Mouse (Mus musculus) intestine, embryonic 14.5 days (tissue): ENCODE measurements around the gene Kcnip3. TPM values are rescaled to one million over a fixed set of nuclear protein-coding genes. Genes with fewer than 3 reads are reported as not detected.

Experiments used
- ATAC-seq: fragments of 200-750 bp; cut with Nextera tagmentation; replicated peaks from 2 replicates; pipeline ENCODE4 v1.8.0; 2017; ENCODE audit warnings: low read depth, moderate number of reproducible peaks, moderate TSS enrichment, moderate library complexity; ENCODE audit not compliant: low FRiP score, low TSS enrichment
- DNase-seq: peaks from one replicate; pipeline ENCODE4 v3.0.0-alpha.2; 2018; ENCODE audit warnings: low spot score
- H3K27ac ChIP-seq: fragments of 300-500 bp; sonication (generic); 2 replicates; pipeline ENCODE4 v1.5.1; 2014; ENCODE audit warnings: low read depth, mild to moderate bottlenecking, control low read depth
- H3K27me3 ChIP-seq: fragments of 300-500 bp; sonication (generic); replicated peaks from 2 replicates; pipeline ENCODE4 v1.6.1; 2014; ENCODE audit warnings: low read length, control low read depth; ENCODE audit not compliant: control insufficient read depth, insufficient read depth
- H3K36me3 ChIP-seq: fragments of 300-500 bp; sonication (generic); 2 replicates; pipeline ENCODE4 v1.6.1; 2014; ENCODE audit warnings: low read length, control low read depth; ENCODE audit not compliant: control insufficient read depth, insufficient read depth
- H3K4me1 ChIP-seq: fragments of 300-500 bp; sonication (generic); replicated peaks from 2 replicates; pipeline ENCODE4 v1.6.1; 2014; ENCODE audit warnings: low read length, control low read depth, mixed read lengths; ENCODE audit not compliant: control insufficient read depth, insufficient read depth
- H3K4me2 ChIP-seq: fragments of 300-500 bp; sonication (generic); 2 replicates; pipeline ENCODE4 v1.6.1; 2014; ENCODE audit warnings: low read length
- H3K4me3 ChIP-seq: fragments of 300-500 bp; sonication (generic); 2 replicates; pipeline ENCODE4 v1.5.1; 2014; ENCODE audit warnings: low read depth, low read length, control low read depth, mixed read lengths
- H3K9ac ChIP-seq: fragments of 300-500 bp; sonication (generic); 2 replicates; pipeline ENCODE4 v1.6.1; 2014; ENCODE audit warnings: mild to moderate bottlenecking, low read length
- H3K9me3 ChIP-seq: fragments of 300-500 bp; sonication (generic); 2 replicates; pipeline ENCODE4 v1.6.1; 2016; ENCODE audit warnings: low read length, control low read depth; ENCODE audit not compliant: control insufficient read depth
- WGBS: fragments of 180-500 bp; shearing (Covaris S2); extraction: QIAGEN DNeasy Blood & Tissue Kit; methylation state at CpG from one replicate; pipeline ENCODE4 v1.1.7; 2014; 5-methylcytosine and 5-hydroxymethylcytosine counted together
- polyA plus RNA-seq: library from polyadenylated mRNA; unstranded; fragments of >200 nt; fragmentation: Nextera tagmentation; extraction: Ambion mirVana; gene quantifications from 2 replicates; pipeline ENCODE4 v1.2.1, GENCODE M21; 2014

Kcnip3 gene
- polyA plus RNA-seq, 1 experiment from 2014 or later, result 7.6 TPM

- Histone ChIP-seq H3K9ac (peak overlapping the region; percentile 34), H3K4me1 (peaks cover 15% of the 10 kb centered on the region; the same call in 1 of the 2 replicates)
These were observed 505 bp downstream of the Kcnip3 start for GRCm38 (mm10) chr2:127521172-127522005.

GRCm38 (mm10) chr2:127520123-127520522 is 1.8 kb downstream of the Kcnip3 start:
- H3K27me3 ChIP-seq, result no peaks in the 10 kb centered on the region
- 0 out of 2 replicates have a peak overlapping the region, but pooled peaks have one; percentile 34 for H3K4me3 ChIP-seq
- DNase-seq, result no peak
- H3K9me3 ChIP-seq, result no peaks in the 10 kb centered on the region
- no peaks in the 10 kb centered on the region for H3K36me3 ChIP-seq
- H3K27ac ChIP-seq, result no peak overlapping the region
- H3K4me2 ChIP-seq, result no peak overlapping the region; the same call in 1 of the 2 replicates
- H3K4me1 ChIP-seq, result peaks cover 15% of the 10 kb centered on the region; the same call in 1 of the 2 replicates
- no peak for ATAC-seq
- H3K9ac ChIP-seq, result no peak overlapping the region

More at GRCm38 (mm10) chr2:127521172-127522005, 505 bp downstream of the Kcnip3 start:
- 1% methylated on average over 18 of the region's 18 CpGs for WGBS
- Histone ChIP-seq H3K4me3 (peak overlapping the region; percentile 34), H3K27me3 (no peaks in the 10 kb centered on the region), H3K36me3 (no peaks in the 10 kb centered on the region), H3K9me3 (no peaks in the 10 kb centered on the region), H3K4me2 (peak overlapping the region; percentile 53), H3K27ac (no peak overlapping the region)
- peak; percentile 67 for ATAC-seq
- DNase-seq, result peak; percentile 68

GRCm38 (mm10) chr2:127519308-127519707 is 2.6 kb downstream of the Kcnip3 start:
- WGBS, result 75% methylated on average over 5 of the region's 5 CpGs
- Histone ChIP-seq H3K36me3 (no peaks in the 10 kb centered on the region), H3K9me3 (no peaks in the 10 kb centered on the region), H3K9ac (no peak overlapping the region), H3K4me1 (peaks cover 15% of the 10 kb centered on the region; the same call in 1 of the 2 replicates), H3K4me2 (no peak overlapping the region), H3K27ac (no peak overlapping the region), H3K4me3 (no peak overlapping the region), H3K27me3 (no peaks in the 10 kb centered on the region)
- DNase-seq (no peak), ATAC-seq (no peak)

GRCm38 (mm10) chr2:127518831-127519230 is 3.1 kb downstream of the Kcnip3 start:
- no peak overlapping the region for H3K9ac ChIP-seq
- ATAC-seq (no peak), DNase-seq (no peak)
- H3K4me1 ChIP-seq, result peaks cover 15% of the 10 kb centered on the region; the same call in 1 of the 2 replicates
- no peaks in the 10 kb centered on the region for H3K9me3 ChIP-seq
- H3K36me3 ChIP-seq, result no peaks in the 10 kb centered on the region
- WGBS, result 68% methylated on average over 3 of the region's 3 CpGs
- H3K4me3 ChIP-seq, result no peak overlapping the region
- H3K27me3 ChIP-seq, result no peaks in the 10 kb centered on the region
- H3K27ac ChIP-seq, result no peak overlapping the region
- no peak overlapping the region for H3K4me2 ChIP-seq

- ATAC-seq, result no peak
- Histone ChIP-seq H3K4me2 (no peak overlapping the region), H3K9me3 (no peaks in the 10 kb centered on the region), H3K36me3 (no peaks in the 10 kb centered on the region), H3K4me3 (no peak overlapping the region), H3K27me3 (no peaks in the 10 kb centered on the region), H3K4me1 (peaks cover 15% of the 10 kb centered on the region; the same call in 1 of the 2 replicates), H3K27ac (no peak overlapping the region), H3K9ac (no peak overlapping the region)
- 45% methylated on average over 3 of the region's 3 CpGs for WGBS
- no peak for DNase-seq
These were observed 3.6 kb downstream of the Kcnip3 start for GRCm38 (mm10) chr2:127518273-127518672.

- 70% methylated on average over 8 of the region's 8 CpGs for WGBS
- no peaks in the 10 kb centered on the region for H3K36me3 ChIP-seq
- DNase-seq (no peak), ATAC-seq (no peak)
- no peak overlapping the region for H3K4me3 ChIP-seq
- H3K27me3 ChIP-seq, result no peaks in the 10 kb centered on the region
- peaks cover 14% of the 10 kb centered on the region; the same call in 1 of the 2 replicates for H3K4me1 ChIP-seq
- no peak overlapping the region for H3K27ac ChIP-seq
- no peak overlapping the region for H3K4me2 ChIP-seq
- H3K9ac ChIP-seq, result no peak overlapping the region
- H3K9me3 ChIP-seq, result no peaks in the 10 kb centered on the region
These were observed 4.8 kb downstream of the Kcnip3 start for GRCm38 (mm10) chr2:127517081-127517480.

GRCm38 (mm10) chr2:127514380-127515124 is 7.3 kb downstream of the Kcnip3 start:
- H3K9ac ChIP-seq, result no peak overlapping the region
- no peak overlapping the region for H3K4me2 ChIP-seq
- ATAC-seq (no peak), DNase-seq (no peak)
- H3K27me3 ChIP-seq, result no peaks in the 10 kb centered on the region
- H3K27ac ChIP-seq, result no peak overlapping the region
- WGBS, result 73% methylated on average over 9 of the region's 9 CpGs
- no peaks in the 10 kb centered on the region for H3K36me3 ChIP-seq
- no peaks in the 10 kb centered on the region for H3K4me1 ChIP-seq
- no peak overlapping the region for H3K4me3 ChIP-seq
- H3K9me3 ChIP-seq, result no peaks in the 10 kb centered on the region

- Histone ChIP-seq H3K27ac (no peak overlapping the region), H3K9me3 (no peaks in the 10 kb centered on the region), H3K9ac (no peak overlapping the region), H3K36me3 (no peaks in the 10 kb centered on the region), H3K4me2 (no peak overlapping the region), H3K4me3 (no peak overlapping the region), H3K27me3 (no peaks in the 10 kb centered on the region), H3K4me1 (no peaks in the 10 kb centered on the region)
- no peak for DNase-seq
- WGBS, result 42% methylated on average over 3 of the region's 3 CpGs
- ATAC-seq, result no peak
These were observed 8.7 kb downstream of the Kcnip3 start for GRCm38 (mm10) chr2:127513244-127513643.
